Mouse (Mus musculus): ENCODE results near the gene C87436.

- TF ChIP-seq POLR2A (IDR thresholded peaks at IDR 0.05; ENCODE audit: control insufficient read depth, extremely low read depth, insufficient read depth, low read length, poor library complexity) (no peak), CTCF (IDR thresholded peaks at IDR 0.05; ENCODE audit: borderline replicate concordance, control insufficient read depth, extremely low read depth, insufficient read depth, low read length, poor library complexity) (no peak)
These were observed 47.9 kb downstream of the C87436 start for GRCm38 (mm10) chr6:86485943-86486640.

All from thymus, adult 2 months (tissue).